Mouse (Mus musculus) frontal cortex, postnatal 14 days (tissue): Measurements from ENCODE around the gene Prkce.
A peak's percentile ranks its signal among the peaks of the same experiment; 100 is the strongest.

Experiments used
- DNase-seq, 2 experiments: peaks; one replicate each; pipeline ENCODE4 v3.0.0; 2022; ENCODE audit warnings: low spot score in 2 of 2

Gene Prkce

DNA sequence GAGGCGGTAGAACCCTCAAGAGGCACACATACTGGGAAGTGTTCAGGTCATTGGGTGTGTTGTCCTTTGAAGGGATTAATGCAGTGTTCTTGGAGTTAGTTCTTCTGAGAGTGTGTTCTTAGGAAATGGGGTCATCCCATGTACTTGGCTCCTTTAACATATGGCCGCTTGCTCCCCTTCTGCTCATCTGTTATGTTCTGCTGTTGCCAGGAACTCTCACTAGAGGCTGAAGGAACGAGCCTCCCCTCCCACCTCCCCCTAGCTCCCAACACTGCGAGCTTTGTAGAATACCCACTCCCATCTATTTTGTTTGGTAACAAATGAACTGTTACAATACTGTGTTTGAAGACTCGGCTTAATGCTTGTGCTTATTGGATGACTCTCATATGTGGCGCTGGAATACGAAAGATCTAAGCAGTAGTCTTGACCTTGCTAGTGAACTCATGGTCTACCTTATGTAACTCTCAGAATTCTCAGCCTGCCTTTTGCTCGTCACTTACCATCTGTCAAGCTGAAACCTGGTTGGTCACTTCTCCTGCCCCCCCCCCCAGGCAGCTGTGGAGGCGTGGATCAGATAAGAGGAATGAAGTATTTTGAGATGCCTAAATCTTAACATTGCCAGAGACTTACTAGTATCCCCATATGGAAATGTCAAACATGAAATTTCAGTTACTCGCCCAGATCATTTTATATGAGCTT, 58.1 kb downstream of the Prkce start:
- DNase-seq: no peak

DNA sequence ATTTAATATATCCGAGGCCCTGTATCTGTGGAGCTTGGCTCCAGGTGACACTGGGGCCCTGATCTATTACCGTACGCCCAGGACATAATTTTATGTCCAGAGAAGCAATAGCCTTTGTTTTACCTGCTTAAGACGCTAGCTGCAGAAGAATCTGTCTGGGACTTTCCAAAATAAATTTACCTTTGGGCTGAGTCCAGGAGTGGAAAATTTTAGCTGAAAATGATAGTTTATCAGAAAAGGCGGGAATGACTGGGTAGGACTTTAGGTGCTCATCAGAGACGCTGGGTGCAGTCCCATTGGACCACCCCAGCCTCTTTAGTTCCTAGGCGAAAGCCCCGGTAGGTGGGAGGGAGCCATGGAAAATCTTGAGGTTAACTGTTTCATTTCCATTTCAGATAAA, 58.6 kb downstream of the Prkce start:
- DNase-seq: no peak

DNA sequence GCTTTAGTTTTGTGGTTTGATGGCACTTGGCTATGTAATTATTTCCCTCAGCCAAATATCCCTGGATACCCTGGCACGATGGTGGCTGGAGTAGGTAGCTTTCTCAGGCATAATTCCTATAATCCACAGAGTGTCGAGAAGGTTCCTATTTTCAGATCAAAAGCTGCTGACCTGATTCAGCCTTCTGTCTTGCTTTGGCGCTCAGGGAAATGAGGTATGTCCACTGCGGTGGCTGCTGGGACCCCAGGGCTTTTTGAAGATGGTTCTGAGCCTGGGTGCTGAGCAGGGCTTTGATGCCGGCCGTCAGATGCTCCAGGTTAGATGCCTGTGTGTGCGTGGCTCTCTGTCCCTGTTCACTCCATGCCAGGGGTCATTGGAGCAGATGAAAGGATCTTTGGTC, 59.0 kb downstream of the Prkce start:
- DNase-seq: no peak

DNA sequence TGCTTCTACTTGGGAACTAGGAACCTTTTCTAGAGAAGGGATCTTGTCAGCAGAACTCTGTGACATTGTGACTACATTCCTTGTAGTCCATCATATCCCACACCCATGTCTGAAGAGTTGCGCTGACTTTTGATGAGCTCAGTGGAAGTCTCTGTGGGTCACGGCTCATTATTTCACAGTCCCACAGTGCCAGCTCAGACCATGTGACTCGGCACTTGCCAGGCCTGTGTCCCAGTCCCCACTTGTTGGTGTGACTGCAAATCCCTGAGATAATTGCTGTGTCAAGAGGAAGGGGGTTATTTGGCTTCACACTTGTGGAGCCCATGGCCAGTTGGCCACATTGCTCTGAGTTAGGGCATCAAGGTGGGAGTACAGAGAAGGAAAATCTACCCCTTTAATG, 59.8 kb downstream of the Prkce start:
- no peak for DNase-seq

DNA sequence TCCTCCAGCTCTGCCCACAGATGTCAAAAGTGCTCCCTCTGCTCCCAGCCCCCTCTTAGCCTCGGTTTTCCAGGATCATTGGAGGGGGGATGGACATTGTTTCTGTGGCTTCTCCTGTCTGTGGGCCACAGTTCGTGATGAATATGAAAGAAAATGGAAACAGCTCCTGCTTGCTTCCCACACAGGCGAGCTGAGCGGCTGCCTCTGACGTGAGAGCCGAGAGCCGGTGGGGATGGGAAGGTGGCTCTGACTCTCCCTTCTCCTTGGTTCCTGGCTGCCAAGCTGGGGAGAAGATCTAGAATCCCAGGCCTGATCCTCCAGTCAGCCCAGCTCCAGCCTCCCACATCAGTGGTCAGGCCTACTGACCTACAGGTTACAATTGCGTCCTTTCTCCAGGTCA, 61.3 kb downstream of the Prkce start:
- DNase-seq: peak; percentile 42 to 44

DNA sequence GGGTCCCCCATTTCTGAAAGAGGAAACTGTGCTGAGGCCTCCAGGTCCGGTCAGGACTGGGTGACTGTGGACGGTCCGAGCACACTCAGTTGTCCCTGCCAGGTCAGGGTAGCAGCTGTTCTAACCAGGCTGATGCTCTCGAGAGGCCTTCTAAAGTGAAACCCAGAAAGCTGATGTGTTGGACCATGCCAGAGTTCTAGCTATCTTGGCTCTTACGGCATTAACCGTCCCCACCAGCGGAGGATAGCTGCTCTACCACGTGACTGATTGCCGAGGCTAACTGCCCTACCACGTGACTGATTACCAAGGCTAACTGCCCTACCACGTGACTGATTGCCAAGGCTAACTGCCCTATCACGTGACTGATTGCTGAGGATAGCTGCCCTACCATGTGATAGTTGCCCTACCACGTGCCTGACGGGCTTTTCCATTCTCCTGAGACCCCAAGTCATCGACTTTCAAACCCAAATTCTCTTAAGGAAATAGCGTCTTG, 62.6 kb downstream of the Prkce start:
- DNase-seq: no peak

DNA sequence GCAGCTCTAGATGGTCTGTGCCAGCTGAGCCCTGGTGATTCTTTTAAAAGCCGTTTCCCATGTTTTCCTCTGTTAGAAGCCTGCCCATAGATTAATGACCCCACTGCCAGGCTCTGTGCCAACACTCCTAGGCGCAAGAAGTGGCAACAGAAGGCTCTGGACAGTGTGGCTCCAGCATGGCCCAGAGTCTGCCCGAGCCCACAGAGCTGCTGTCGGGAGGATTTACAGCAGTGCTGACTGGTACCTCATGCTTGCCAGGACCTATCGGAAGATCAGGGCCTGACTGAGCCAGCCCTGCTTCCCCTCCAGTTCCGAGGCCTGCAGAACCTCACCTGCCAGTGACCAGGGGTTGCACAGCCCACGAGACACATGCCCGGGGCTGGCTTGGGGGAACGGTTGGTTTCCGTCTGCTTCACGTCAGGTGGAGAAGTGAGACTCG, 64.2 kb downstream of the Prkce start:
- DNase-seq: no peak

DNA sequence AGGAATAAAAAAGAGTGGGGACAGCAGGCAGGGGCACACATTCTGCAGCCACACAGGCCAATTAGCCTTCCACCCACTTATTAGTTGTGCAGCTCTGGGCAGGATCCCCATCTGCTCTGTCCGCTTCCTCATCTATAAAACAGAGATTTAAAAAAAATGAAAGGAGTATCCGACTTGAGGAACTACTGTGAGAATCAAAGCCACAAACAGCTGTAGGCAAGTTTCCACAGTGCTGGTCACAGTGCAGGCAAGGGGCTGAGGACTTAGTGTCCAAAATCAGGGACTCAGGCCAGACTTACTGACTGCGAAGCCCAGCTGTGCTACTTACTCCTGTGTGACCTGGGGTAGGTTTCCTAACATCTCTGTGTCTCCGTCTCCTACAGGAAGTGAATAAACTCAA, 64.7 kb downstream of the Prkce start:
- DNase-seq: no peak

DNA sequence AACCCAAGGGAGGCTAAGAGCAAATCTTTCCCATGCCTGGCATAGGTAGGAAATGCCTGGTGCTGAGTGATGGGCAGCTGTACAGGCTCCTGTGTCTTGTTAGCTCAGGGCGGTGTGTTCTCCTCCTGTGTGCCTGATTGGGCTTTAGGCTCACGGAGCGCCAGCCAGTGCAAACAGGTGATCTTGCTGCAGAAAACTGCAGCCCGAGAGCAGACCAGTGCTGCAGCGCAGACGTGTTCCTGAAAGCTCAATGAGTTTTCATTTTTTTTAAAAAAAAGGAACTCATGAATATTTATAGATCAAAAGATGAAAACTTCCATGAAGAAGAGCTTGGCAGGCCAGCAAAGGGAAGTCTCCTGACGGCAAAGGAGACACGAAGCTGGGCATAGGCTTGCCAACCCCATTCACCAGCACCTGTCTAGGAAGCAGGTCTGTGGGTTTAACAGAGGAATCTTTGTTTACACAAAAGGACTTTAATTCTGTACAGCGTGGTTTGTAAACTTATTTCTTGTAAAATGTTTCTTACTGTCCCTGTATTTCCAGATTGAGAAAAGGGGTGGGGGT, 67.1 kb downstream of the Prkce start:
- DNase-seq: no peak

DNA sequence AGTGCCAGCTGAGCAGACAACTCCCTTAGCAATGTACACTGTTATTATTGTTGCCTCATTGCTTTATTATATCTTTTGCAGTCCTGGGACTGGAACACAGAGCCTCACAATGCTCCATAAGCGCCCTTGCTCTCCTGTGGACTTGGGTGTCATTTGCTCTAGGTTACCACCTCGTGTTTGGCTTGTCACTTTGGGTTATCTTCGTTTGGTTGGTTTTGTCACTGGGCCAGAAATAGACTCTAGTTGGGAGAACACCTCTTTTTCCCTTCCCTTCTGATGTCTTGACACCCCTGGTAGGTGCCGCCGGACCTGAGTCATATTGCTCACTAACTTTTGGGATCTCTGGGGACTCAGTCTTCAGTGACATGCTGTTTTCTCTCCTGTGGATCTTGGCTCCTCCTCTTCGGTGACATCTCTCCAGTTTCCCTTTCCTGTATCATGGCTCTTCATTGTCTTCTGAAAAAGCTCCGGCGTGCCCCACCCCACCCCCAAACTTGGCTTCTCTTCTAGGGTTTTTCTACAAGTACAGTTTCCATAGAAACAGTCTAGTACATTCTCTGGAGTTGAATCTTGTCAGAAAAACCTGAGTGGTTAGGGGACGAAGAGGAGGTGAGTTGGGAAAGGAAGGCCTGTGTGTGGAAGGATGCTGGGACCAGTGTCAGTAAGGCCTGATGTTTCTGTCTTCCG, 68.6 kb downstream of the Prkce start:
- DNase-seq: no peak

DNA sequence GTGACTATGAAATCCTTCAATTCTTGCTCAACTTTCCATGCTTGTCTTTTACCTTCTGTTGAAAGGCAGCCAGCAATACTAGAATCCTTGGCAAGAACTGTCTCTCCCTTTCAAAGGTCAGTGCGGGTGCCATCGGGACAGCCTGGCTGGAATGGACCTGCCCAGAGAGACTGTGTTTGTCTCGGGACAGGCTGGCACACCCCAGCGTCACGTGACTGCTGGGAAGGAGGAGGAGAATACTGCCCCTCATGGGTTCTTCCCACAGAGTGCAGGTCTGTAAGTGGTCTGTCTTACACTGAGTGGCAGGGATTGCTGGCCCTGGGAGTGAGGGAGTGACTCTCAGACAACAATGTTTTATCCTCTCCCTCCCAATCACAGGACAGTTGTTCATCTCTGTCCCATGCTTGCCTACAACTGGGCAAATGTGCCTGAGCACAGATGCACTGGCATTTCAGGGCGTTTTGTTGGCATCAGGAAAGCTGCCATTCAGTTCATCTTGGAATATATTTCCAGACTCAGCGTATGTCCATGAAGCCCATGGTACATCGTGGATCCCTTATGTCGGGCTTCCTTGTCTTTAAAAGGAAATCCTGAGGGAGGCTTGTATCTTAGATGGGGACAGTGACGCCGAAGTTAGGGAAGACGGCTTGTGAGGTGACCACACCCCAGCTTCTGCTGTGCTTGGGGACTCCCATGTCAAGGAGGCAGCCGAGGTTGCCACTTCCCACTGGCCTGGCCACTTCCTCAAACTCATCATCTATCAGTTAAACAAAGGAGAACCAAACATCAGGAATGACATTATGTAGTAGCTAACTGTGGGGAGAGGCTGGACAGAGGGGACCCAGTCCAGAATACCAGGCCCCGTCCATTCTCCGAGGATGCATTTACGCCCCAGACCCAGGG, 69.5 kb downstream of the Prkce start:
- DNase-seq: no peak

DNA sequence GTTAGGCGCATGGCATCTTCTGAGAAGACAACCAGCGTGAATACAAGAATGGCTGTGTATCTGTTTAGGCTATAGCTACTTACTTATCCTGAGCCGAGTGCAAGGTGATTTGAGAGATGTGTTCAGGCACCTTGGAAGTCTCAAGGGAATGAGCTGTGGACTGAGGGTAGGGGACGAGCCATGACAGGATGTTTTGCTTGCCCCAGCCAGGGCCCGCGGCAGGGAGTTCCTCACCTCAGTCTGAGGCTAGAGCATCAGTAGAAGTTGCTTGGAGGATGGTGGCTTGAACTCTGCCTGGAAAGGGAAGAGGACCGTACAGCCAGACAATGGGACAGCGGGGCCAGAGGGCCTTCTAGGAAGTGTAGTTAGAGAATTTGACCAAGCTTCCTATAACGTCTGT, 74.7 kb downstream of the Prkce start:
- no peak for DNase-seq

DNA sequence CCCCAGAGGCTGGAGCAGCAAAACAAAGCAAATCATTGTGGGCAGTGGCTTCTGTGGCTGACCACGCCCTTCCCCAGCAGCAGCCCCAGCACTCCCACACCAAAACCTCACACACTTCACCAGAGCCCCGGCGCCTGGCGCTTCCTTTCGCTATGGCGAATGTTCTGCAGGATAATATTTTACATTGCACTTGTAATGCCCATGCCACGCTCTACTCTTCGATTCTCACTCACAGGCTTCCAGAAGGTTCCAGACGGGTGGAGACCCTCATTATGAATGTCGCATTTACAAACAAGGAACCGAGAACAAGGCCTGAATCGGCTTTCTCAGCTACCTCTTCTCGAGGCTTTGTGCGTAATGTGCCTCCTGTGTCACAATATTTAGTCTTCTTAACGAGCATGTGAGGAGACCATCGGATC, 75.5 kb downstream of the Prkce start:
- no peak for DNase-seq

DNA sequence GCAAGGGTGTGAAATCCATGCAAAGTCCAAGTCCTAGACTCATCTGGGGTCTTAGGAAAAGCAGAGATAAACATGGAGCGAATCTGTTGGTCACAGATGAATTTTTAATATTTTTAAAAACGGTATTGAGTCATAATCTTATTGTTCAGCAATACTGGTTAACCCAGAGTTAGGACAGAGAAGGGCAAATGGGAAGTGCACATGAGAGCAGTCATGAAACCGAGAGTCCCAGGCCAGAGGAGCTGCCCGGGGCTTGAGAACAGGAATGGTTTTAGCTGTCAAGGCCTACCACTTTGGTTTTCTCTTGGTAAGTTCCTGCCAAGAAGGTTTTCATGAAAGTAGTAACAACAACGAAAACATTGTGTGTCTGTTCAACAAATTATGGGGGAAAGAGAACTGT, 76.8 kb downstream of the Prkce start:
- no peak for DNase-seq

DNA sequence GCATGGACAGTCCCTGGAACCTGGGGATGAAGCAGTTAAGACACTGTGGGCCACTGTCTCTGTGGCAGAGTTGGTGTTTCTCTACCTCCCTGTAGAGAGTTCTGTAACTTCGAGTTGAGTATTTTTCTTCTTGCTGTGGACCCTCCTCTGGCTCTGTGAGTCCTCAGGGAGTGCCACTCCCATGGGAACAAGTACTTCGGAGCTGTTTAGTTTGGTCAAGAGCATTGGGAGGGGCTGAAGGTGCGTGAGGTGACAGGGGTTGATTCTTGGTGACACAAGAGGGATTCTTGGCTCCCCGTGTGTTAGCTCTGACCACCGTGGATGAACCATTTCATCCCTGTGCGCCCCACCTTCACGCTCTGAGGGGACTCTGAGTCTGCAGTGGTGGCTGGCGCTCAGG, 81.2 kb downstream of the Prkce start:
- no peak for DNase-seq

DNA sequence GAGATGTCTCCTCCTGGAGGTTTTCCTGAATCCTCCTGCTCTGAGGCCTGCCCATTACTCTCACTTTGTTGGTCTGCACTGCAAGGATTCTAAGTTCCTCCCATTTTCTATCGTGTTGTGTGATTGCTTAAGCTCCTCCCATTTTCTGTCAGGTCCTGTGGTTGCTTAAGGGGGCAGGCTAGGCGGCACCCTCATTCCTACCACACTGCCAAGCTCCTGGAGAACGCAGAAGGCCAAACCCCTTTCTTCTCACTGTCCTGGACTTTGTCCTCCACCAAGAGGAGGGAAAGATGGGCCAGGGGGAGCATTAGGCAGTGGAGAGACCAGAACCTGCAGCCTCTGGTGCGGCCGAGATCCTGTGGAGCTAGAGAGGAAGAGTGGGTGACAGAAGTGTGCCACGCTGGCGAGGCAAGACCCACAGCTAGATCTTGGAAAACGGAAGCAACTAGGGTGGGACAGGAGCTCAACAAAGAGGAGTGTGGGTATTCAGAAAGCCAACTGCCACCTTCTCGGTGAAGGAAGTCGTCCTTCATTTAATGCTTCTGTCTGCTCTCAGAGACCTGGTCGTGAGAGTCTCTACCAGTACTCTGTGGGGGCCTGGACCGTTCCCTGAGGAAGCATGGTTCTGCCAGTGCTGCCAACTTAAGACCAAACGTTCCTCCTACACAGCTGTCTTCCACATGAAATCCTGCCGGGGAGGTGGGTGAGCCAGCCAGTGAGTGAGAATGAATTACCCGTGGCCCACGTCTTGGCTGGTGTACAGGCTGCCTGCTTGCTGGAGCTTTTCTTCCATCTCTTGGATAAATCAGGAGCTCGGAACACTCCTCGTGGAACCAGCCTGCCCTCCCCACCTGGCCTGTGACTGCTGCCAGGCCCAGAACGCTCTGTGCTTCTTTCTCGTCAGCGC, 82.2 kb downstream of the Prkce start:
- DNase-seq: peak; percentile 80 to 86

DNA sequence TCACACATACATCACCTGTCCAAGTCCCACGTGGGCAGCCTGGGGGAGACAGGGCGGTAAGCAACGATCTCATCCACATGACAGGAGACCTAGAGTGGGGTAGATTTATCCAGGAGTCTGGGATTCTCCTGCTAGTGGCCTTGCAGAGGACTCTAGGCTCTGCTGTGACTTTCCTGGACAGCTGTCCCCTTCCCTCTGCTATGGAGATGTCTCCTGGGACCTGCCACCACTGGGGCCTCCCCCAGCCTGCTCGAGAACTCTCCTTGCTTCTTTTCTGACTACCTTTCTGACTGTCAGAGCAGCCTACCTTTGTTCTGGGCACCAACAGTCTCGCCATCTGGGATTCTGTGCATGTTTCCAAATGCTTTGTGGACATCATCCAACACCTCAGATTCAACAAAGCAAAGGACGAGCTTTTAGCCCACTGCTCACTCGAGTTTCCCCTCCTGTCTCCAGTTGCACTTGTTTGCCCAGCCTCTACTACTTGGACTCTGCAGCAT, 82.9 kb downstream of the Prkce start:
- DNase-seq: no peak

DNA sequence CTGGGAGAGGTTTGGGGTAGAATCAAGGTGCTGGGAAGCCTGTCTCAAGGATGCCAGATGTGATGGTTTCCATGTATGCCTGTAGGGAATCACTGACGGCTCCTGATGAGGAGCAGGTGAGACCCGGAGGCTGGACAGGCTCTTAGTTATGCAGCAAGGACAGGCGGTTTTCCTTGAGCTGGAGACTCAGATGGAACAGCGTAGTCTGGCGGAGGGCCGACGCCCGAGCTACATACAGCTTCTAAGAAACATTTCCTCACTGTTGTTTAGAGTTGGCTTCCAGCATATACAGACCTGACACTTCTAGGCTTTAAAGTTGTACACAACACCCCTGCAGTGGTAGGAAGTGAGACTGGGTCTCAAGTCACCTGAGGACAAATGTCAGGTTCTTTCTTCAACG, 86.3 kb downstream of the Prkce start:
- no peak for DNase-seq

DNA sequence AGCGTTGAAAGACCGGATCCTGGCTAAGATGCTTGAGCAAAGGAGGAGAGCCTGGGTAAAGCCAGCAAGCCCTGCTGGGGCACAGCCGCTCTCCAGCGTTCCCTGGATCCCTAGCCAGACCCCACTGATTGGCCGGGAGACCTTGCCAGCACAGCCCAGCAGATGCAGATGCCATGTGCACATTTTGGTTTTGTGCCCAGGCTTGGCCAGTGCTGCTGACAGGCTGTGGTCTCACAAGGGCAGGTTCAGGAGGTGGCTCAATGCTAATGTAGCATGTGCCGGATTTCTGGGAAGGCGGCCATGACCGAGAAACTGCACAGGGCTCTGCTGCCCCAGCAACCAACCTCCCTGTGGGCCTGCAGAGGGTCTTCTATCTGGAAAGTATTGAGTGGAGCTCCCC, 86.7 kb downstream of the Prkce start:
- DNase-seq: peak; percentile 59 to 72

DNA sequence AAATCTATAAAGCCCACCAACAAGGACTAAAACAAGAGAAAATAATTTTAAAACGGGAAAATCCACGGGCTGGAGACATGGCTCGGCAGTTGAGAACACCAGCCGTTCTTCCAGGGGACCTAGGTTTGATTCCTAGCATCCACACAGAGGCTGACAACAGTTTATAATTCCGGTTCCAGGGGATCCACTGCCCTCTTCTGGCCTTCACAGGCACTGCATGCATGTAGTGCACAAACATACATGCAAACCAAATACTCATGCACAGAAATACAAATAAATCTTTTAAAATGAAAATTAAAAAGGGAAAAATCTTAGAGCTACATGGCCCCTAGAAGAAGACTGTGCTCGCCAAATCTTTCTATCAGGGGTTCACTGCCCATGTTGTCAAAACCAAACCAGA, 87.4 kb downstream of the Prkce start:
- DNase-seq: no peak

DNA sequence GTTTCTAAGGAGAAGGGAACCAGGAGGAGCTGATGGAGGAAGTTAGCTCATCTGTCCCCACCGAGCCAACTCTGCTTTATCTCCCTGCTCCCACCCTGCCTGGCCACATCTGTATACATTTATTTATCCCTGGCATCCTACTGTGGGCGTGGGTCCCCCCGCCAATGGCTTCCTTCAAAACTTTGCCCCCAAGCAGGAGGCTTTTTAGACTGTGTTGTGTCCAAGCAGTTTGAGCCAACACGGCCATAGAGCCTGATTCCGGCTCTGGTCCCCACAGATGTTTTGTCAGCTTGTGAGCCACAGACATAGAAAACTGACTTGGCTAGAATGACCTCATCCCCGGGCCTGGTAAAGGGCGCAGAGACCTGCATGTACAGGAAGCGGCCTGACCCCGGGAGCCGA, 89.1 kb downstream of the Prkce start:
- no peak for DNase-seq
